Mouse (Mus musculus) MEL (cell line): Measurements from ENCODE around the gene Atxn3.

Experiments used
- CTCF ChIP-seq, 3 experiments: IDR thresholded peaks in 2 of 3; conservative IDR thresholded peaks in 1 of 3; 2 replicates each; pipeline ENCODE4 v1.5.1; 2011 to 2012; ENCODE audit warnings: low read length in 3 of 3, low read depth in 2 of 3, mild to moderate bottlenecking in 2 of 3, improper control_type of control experiment in 1 of 3, inconsistent platforms in 1 of 3, mixed read lengths in 1 of 3, moderate library complexity in 1 of 3; ENCODE audit not compliant: control insufficient read depth in 1 of 3, insufficient read depth in 1 of 3, poor library complexity in 1 of 3, severe bottlenecking in 1 of 3
- E2F4 ChIP-seq: IDR thresholded peaks from 2 replicates; pipeline ENCODE4 v1.6.1; 2011; ENCODE audit warnings: low read depth, low read length, improper control_type of control experiment, borderline replicate concordance
- EP300 ChIP-seq, 2 experiments: IDR thresholded peaks; 2 replicates each; pipeline ENCODE4 v1.6.1; 2011; ENCODE audit warnings: improper control_type of control experiment in 2 of 2, low read length in 2 of 2, low read depth in 1 of 2, mild to moderate bottlenecking in 1 of 2
- JUND ChIP-seq: IDR thresholded peaks from 2 replicates; pipeline ENCODE4 v1.6.1; 2011; ENCODE audit warnings: low read depth, mild to moderate bottlenecking, improper control_type of control experiment, low read length
- MAX ChIP-seq: IDR thresholded peaks from 2 replicates; pipeline ENCODE4 v1.6.1; 2011; ENCODE audit warnings: low read length, improper control_type of control experiment
- POLR2A ChIP-seq, 2 experiments: IDR thresholded peaks; 2 replicates each; pipeline ENCODE4 v1.6.1; 2011 to 2012; ENCODE audit warnings: low read length in 2 of 2, mild to moderate bottlenecking in 2 of 2, control low read depth in 1 of 2, improper control_type of control experiment in 1 of 2, low read depth in 1 of 2, moderate library complexity in 1 of 2; ENCODE audit not compliant: control insufficient read depth in 1 of 2, insufficient read depth in 1 of 2, poor library complexity in 1 of 2
- POLR2AphosphoS5 ChIP-seq: IDR thresholded peaks from 2 replicates; pipeline ENCODE4 v1.6.1; 2012; ENCODE audit warnings: low read depth, borderline replicate concordance, mild to moderate bottlenecking, inconsistent platforms, low read length, moderate library complexity, mixed read lengths
- RAD21 ChIP-seq: IDR thresholded peaks from 2 replicates; pipeline ENCODE4 v1.6.1; 2011; ENCODE audit warnings: mild to moderate bottlenecking, low read depth, low read length, improper control_type of control experiment
- SIN3A ChIP-seq: IDR thresholded peaks from 2 replicates; pipeline ENCODE4 v1.6.1; 2012; ENCODE audit warnings: low read length, improper control_type of control experiment, inconsistent platforms
- SMC3 ChIP-seq: IDR thresholded peaks from 2 replicates; pipeline ENCODE4 v1.6.1; 2011; ENCODE audit warnings: low read depth, low read length, improper control_type of control experiment
- TCF12 ChIP-seq: IDR thresholded peaks from 2 replicates; pipeline ENCODE4 v1.6.1; 2014; ENCODE audit warnings: low read depth, mild to moderate bottlenecking, inconsistent platforms, low read length, improper control_type of control experiment, moderate library complexity
- USF1 ChIP-seq: IDR thresholded peaks from 2 replicates; pipeline ENCODE4 v1.6.1; 2014; ENCODE audit warnings: low read depth, mild to moderate bottlenecking, inconsistent platforms, low read length, improper control_type of control experiment, moderate library complexity
- USF2 ChIP-seq, 2 experiments: IDR thresholded peaks; 2 replicates each; pipeline ENCODE4 v1.6.1; 2011 to 2012; ENCODE audit warnings: improper control_type of control experiment in 2 of 2, low read length in 2 of 2, borderline replicate concordance in 1 of 2, inconsistent platforms in 1 of 2, low read depth in 1 of 2, mild to moderate bottlenecking in 1 of 2; ENCODE audit not compliant: insufficient read depth in 1 of 2

GRCm38 (mm10) chr12:101957942-101958544 lies at the start of gene Atxn3:
- TF ChIP-seq USF1 (peak; percentile 99), CTCF (IDR thresholded peaks at IDR 0.05 in 2 of 3, conservative IDR thresholded peaks at IDR 0.05 in 1 of 3; ENCODE audit: control insufficient read depth in 1 of 3, insufficient read depth in 1 of 3, low read depth in 2 of 3, low read length in 3 of 3, poor library complexity in 1 of 3, severe bottlenecking in 1 of 3) (peak in 2 of 3 experiments; percentile 59 to 74; a peak in 4 of 6 replicates), TCF12 (peak; percentile 28; the same call in 1 of the 2 replicates), SIN3A (peak; percentile 63), MAX (peak; percentile 97), SMC3 (no peak), USF2 (IDR thresholded peaks at IDR 0.05; ENCODE audit: borderline replicate concordance in 1 of 2, insufficient read depth in 1 of 2, low read depth in 1 of 2, low read length in 2 of 2) (peak; percentile 90 to 99), E2F4 (no peak), EP300 (IDR thresholded peaks at IDR 0.05; ENCODE audit: low read depth in 1 of 2, low read length in 2 of 2) (0 out of 4 replicates have a peak, but pooled peaks of 1 of the 2 experiments have one; percentile 10), POLR2A (IDR thresholded peaks at IDR 0.05; ENCODE audit: control insufficient read depth in 1 of 2, insufficient read depth in 1 of 2, low read depth in 1 of 2, low read length in 2 of 2, poor library complexity in 1 of 2) (peak; percentile 55 to 75; a peak in 3 of 4 replicates), JUND (no peak), RAD21 (peak; percentile 26), POLR2AphosphoS5 (no peak)
